Mouse (Mus musculus) liver, embryonic 14.5 days (tissue): ENCODE results near the gene Gja6.
A peak's percentile ranks its signal among the peaks of the same experiment; 100 is the strongest.

Experiments used
- CTCF ChIP-seq: IDR thresholded peaks from 2 replicates; pipeline ENCODE4 v1.5.1; 2016; ENCODE audit warnings: antibody characterized with exemption, low read depth, control low read depth
- EP300 ChIP-seq: IDR thresholded peaks from 2 replicates; pipeline ENCODE4 v1.6.1; 2016; ENCODE audit warnings: antibody characterized with exemption, low read depth

DNA sequence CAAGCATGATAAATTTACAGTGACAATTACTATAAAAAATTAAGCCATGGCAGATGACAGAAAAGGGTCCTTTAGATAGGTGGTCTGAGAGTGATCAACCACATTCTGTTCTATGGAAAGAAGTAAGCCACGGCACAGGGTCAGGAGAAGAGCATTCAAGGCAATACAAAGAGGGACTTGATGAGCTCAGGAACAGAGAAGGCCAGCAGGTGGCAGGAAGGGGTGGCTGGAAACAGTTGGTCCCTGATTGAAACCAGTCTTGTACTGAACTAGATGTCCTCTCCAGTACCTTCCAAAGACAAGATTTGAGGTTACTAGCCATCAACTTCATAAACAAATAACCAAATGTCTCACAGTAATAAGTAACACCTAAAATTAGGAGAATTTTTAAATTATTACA, 28.7 kb upstream of the Gja6 start:
- TF ChIP-seq CTCF (peak; percentile 42; the same call in 1 of the 2 replicates), EP300 (no peak)
